Mouse (Mus musculus) neural tube, embryonic 11.5 days (tissue): ENCODE measurements around the gene Ptcd2. TPM values are rescaled to one million over a fixed set of nuclear protein-coding genes. Genes with fewer than 3 reads are reported as not detected.

ENCODE experiments used
- ATAC-seq: fragments of 200-750 bp; cut with Nextera tagmentation; 2 replicates; pipeline ENCODE4 v1.8.0; 2017; ENCODE audit warnings: moderate number of reproducible peaks, mild to moderate bottlenecking, moderate TSS enrichment, moderate library complexity; ENCODE audit not compliant: insufficient read depth, low FRiP score, low TSS enrichment
- DNase-seq: peaks from one replicate; pipeline ENCODE4 v3.0.0-alpha.2; 2015; ENCODE audit warnings: low spot score
- H3K27ac ChIP-seq: fragments of 300-500 bp; sonication (generic); 2 replicates; pipeline ENCODE4 v1.5.1; 2014; ENCODE audit warnings: low read depth, mild to moderate bottlenecking, low read length
- H3K27me3 ChIP-seq: fragments of 300-500 bp; sonication (generic); 2 replicates; pipeline ENCODE4 v1.6.1; 2014; ENCODE audit warnings: mild to moderate bottlenecking, low read length, mixed read lengths; ENCODE audit not compliant: control insufficient read depth, insufficient read depth
- H3K36me3 ChIP-seq: fragments of 300-500 bp; sonication (generic); 2 replicates; pipeline ENCODE4 v1.6.1; 2014; ENCODE audit warnings: mild to moderate bottlenecking, low read length, moderate library complexity, mixed read lengths; ENCODE audit not compliant: control insufficient read depth, insufficient read depth
- H3K4me1 ChIP-seq: fragments of 300-500 bp; sonication (generic); 2 replicates; pipeline ENCODE4 v1.6.1; 2014; ENCODE audit warnings: low read length, mixed read lengths; ENCODE audit not compliant: control insufficient read depth, insufficient read depth
- H3K4me2 ChIP-seq: fragments of 300-500 bp; sonication (generic); 2 replicates; pipeline ENCODE4 v1.6.1; 2014; ENCODE audit warnings: low read depth, mild to moderate bottlenecking, moderate library complexity
- H3K4me3 ChIP-seq: fragments of 300-500 bp; sonication (generic); 2 replicates; pipeline ENCODE4 v1.5.1; 2014; ENCODE audit warnings: low read depth, low read length
- H3K9ac ChIP-seq: fragments of 300-500 bp; sonication (generic); 2 replicates; pipeline ENCODE4 v1.6.1; 2014; ENCODE audit warnings: mild to moderate bottlenecking, low read length
- H3K9me3 ChIP-seq: fragments of 300-500 bp; sonication (generic); 2 replicates; pipeline ENCODE4 v1.6.1; 2016; ENCODE audit warnings: low read length; ENCODE audit not compliant: control insufficient read depth
- WGBS: fragments of 180-500 bp; shearing (Covaris S2); extraction: QIAGEN DNeasy Blood & Tissue Kit; methylation state at CpG from one replicate; pipeline ENCODE4 v1.1.7; 2014; 5-methylcytosine and 5-hydroxymethylcytosine counted together
- polyA plus RNA-seq: library from polyadenylated mRNA; unstranded; fragments of >200 nt; fragmentation: Nextera tagmentation; extraction: Ambion mirVana; gene quantifications from 2 replicates; pipeline ENCODE4 v1.2.1, GENCODE M21; 2014

Ptcd2 gene
- polyA plus RNA-seq, 1 experiment from 2014 or later, result 54.7 TPM

GRCm38 (mm10) chr13:99363866-99364265 lies 19.4 kb upstream of the Ptcd2 start:
- 0 out of 2 replicates have a peak, but pooled peaks cover 2% of the 10 kb centered on the region for H3K4me1 ChIP-seq
- no peaks in the 10 kb centered on the region for H3K27me3 ChIP-seq
- no peak for DNase-seq
- no peak overlapping the region for H3K4me3 ChIP-seq
- H3K9me3 ChIP-seq, result no peaks in the 10 kb centered on the region
- ATAC-seq, result no peak
- no peak overlapping the region for H3K9ac ChIP-seq
- H3K36me3 ChIP-seq, result no peaks in the 10 kb centered on the region; the same call in 1 of the 2 replicates
- no peak overlapping the region for H3K4me2 ChIP-seq
- 46% methylated on average over 4 of the region's 4 CpGs for WGBS
- no peak overlapping the region for H3K27ac ChIP-seq

GRCm38 (mm10) chr13:99358921-99359320 lies 14.4 kb upstream of the Ptcd2 start:
- ATAC-seq (no peak), DNase-seq (peak; percentile 37)
- 69% methylated on average over 14 of the region's 14 CpGs for WGBS
- Histone ChIP-seq H3K4me1 (0 out of 2 replicates have a peak, but pooled peaks cover 2% of the 10 kb centered on the region), H3K27ac (no peak overlapping the region), H3K9me3 (no peaks in the 10 kb centered on the region), H3K4me3 (no peak overlapping the region), H3K4me2 (no peak overlapping the region), H3K36me3 (no peaks in the 10 kb centered on the region), H3K27me3 (no peaks in the 10 kb centered on the region), H3K9ac (no peak overlapping the region)

- H3K36me3 ChIP-seq, result no peaks in the 10 kb centered on the region
- no peak overlapping the region for H3K9ac ChIP-seq
- no peaks in the 10 kb centered on the region for H3K9me3 ChIP-seq
- peak; percentile 28 for DNase-seq
- no peaks in the 10 kb centered on the region for H3K27me3 ChIP-seq
- H3K4me2 ChIP-seq, result no peak overlapping the region
- no peak overlapping the region for H3K4me3 ChIP-seq
- ATAC-seq, result no peak
- H3K4me1 ChIP-seq, result no peaks in the 10 kb centered on the region
- no peak overlapping the region for H3K27ac ChIP-seq
- 35% methylated on average over 9 of the region's 9 CpGs for WGBS
Observed at GRCm38 (mm10) chr13:99356428-99357265, 12.1 kb upstream of the Ptcd2 start.

GRCm38 (mm10) chr13:99355861-99356260 lies 11.4 kb upstream of the Ptcd2 start:
- Histone ChIP-seq H3K9ac (no peak overlapping the region), H3K4me3 (no peak overlapping the region), H3K4me1 (no peaks in the 10 kb centered on the region), H3K27ac (no peak overlapping the region), H3K27me3 (no peaks in the 10 kb centered on the region), H3K36me3 (no peaks in the 10 kb centered on the region), H3K4me2 (no peak overlapping the region), H3K9me3 (no peaks in the 10 kb centered on the region)
- ATAC-seq (no peak), DNase-seq (no peak)
- 55% methylated on average over 7 of the region's 7 CpGs for WGBS

- ATAC-seq, result no peak
- H3K27ac ChIP-seq, result no peak overlapping the region
Observed at GRCm38 (mm10) chr13:99355072-99355471, 10.6 kb upstream of the Ptcd2 start.

GRCm38 (mm10) chr13:99353490-99353851 lies 9.0 kb upstream of the Ptcd2 start:
- peak; percentile 10 for ATAC-seq
- Histone ChIP-seq H3K36me3 (no peaks in the 10 kb centered on the region), H3K27me3 (no peaks in the 10 kb centered on the region), H3K4me2 (peak overlapping the region; percentile 70), H3K27ac (no peak overlapping the region), H3K9me3 (no peaks in the 10 kb centered on the region), H3K4me3 (peak overlapping the region; percentile 40), H3K4me1 (no peaks in the 10 kb centered on the region), H3K9ac (peak overlapping the region; percentile 60)
- 21% methylated on average over 7 of the region's 7 CpGs for WGBS
- DNase-seq, result no peak

More at GRCm38 (mm10) chr13:99355072-99355471, 10.6 kb upstream of the Ptcd2 start:
- no peaks in the 10 kb centered on the region for H3K9me3 ChIP-seq
- no peak overlapping the region for H3K9ac ChIP-seq
- H3K36me3 ChIP-seq, result no peaks in the 10 kb centered on the region
- H3K4me1 ChIP-seq, result no peaks in the 10 kb centered on the region
- H3K4me2 ChIP-seq, result no peak overlapping the region
- no peaks in the 10 kb centered on the region for H3K27me3 ChIP-seq
- 85% methylated on average over 6 of the region's 6 CpGs for WGBS
- DNase-seq, result no peak
- H3K4me3 ChIP-seq, result no peak overlapping the region

- DNase-seq, result peak; percentile 96
- H3K27me3 ChIP-seq, result no peaks in the 10 kb centered on the region
- no peaks in the 10 kb centered on the region; the same call in 1 of the 2 replicates for H3K36me3 ChIP-seq
- peak; percentile 100 for ATAC-seq
- H3K4me3 ChIP-seq, result peak overlapping the region; percentile 40
- 12% methylated on average over 28 of the region's 28 CpGs for WGBS
- H3K27ac ChIP-seq, result no peak overlapping the region
- no peaks in the 10 kb centered on the region for H3K9me3 ChIP-seq
- H3K4me1 ChIP-seq, result no peaks in the 10 kb centered on the region
- H3K9ac ChIP-seq, result peak overlapping the region; percentile 60
- H3K4me2 ChIP-seq, result peak overlapping the region; percentile 70
Observed at GRCm38 (mm10) chr13:99352758-99353489, 8.4 kb upstream of the Ptcd2 start.

- Histone ChIP-seq H3K4me3 (no peak overlapping the region), H3K4me2 (no peak overlapping the region), H3K27me3 (no peaks in the 10 kb centered on the region), H3K36me3 (no peaks in the 10 kb centered on the region; the same call in 1 of the 2 replicates), H3K9me3 (no peaks in the 10 kb centered on the region), H3K4me1 (no peaks in the 10 kb centered on the region), H3K27ac (no peak overlapping the region), H3K9ac (no peak overlapping the region)
- DNase-seq (no peak), ATAC-seq (no peak)
- WGBS, result 82% methylated on average over 3 of the region's 3 CpGs
Observed at GRCm38 (mm10) chr13:99351596-99351995, 7.1 kb upstream of the Ptcd2 start.
